Mouse (Mus musculus) cortical plate, adult 2 months (tissue): Measurements from ENCODE around the gene Msi2.

Experiments
- CTCF ChIP-seq: fragments of 200-500 bp; IDR thresholded peaks from 2 replicates; pipeline ENCODE4 v1.5.1; 2011; ENCODE audit warnings: mild to moderate bottlenecking, control low read depth, low read length; ENCODE audit not compliant: insufficient read depth; ENCODE audit errors: extremely low read depth
- POLR2A ChIP-seq: fragments of 200-500 bp; IDR thresholded peaks from 2 replicates; pipeline ENCODE4 v1.6.1; 2011; ENCODE audit warnings: mild to moderate bottlenecking, low read length, control low read depth; ENCODE audit not compliant: insufficient read depth; ENCODE audit errors: extremely low read depth

DNA sequence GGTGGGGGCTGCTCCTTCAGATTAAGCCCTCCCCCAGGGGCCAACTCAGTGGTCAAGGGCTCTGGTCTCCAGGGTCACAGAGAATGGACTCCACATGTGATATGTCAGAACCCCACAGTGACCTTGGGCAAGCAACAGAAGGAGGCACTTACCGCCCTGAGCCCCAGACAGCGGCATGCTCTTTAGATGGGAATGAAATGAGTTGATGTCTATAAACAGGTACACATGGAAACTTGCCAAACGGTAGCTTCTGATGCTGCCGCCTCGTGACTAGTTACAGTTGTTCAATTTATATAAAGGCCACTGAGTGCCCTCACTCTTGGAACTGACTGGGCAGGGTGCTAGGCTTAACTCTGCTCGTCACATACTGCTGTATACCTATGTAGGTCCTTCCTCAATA lies 215.7 kb downstream of the Msi2 start:
- TF ChIP-seq CTCF (no peak), POLR2A (no peak)
